Mouse (Mus musculus): ENCODE measurements around the gene Tmem213.

DNA sequence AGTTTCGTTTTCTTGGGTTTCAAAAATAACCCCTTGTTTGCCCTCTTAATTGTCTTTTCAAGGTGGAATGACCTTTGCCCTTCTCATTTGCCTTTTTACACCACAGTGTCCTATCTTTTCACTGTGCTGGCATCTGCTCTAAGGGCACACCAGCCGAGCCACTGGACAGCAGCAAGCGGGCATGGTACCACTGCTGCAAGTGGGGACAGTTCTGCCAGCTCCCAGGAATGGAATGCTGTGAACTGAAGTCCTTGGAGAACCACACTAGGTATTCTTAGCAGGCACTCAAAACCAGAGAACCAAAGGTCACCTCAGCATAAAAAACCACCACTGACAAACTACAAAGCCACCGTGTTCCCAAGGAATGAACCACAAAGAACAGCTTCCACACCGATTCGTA lies 13.7 kb downstream of the Tmem213 start:
- no peak for TF ChIP-seq CTCF (IDR thresholded peaks at IDR 0.05; ENCODE audit: low read depth, low read length)
- no peak for TF ChIP-seq POLR2AphosphoS5 (IDR thresholded peaks at IDR 0.05; ENCODE audit: insufficient replicate concordance, low read depth, low read length)
- TF ChIP-seq TAL1 (conservative IDR thresholded peaks at IDR 0.05; ENCODE audit: low read depth, low read length) = no peak
- TF ChIP-seq GATA2 (IDR thresholded peaks at IDR 0.05; ENCODE audit: borderline replicate concordance, low read depth, low read length) = no peak
- no peak for TF ChIP-seq GATA1 (IDR thresholded peaks at IDR 0.05; ENCODE audit: borderline replicate concordance, low read length)
